In the genomic region with DNA sequence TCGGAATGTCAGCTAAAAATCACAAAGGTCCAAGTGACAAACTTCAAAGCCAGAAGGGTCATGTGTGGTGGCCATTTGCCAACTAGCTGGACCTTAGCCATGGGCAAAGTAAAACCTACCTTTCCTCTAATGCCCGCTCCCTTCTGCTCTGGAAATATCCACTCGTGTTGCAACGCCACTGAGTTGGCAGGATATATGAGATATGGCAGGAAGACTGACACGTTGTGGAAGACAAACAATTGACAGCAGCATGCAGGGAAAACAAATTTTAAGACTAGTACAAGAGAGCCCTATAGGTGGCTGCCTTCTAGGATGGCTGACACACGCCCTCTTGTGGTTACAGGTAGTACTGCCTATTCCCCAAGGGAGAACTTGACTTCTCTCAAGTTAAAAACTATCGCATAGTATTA, we compare ENCODE assay signal across 10 mouse cellular contexts. TPM values are rescaled to one million over a fixed set of nuclear protein-coding genes. Genes with fewer than 3 reads are reported as not detected.
DNase-seq lines count a peak whose midpoint lies in the region; ATAC-seq and TF ChIP-seq lines count a peak whose summit lies in the region.
"Had no signal": no experiment of that assay in that cellular context is flagged by ENCODE, and none has a peak within 500 bp of the region (broad histone marks: within the 10 kb centered on the region; RNA-seq: fewer than 3 reads in every experiment).

No protein-coding gene starts in this region.

- no peak overlapping the region for H3K4me2 ChIP-seq in intestine, postnatal 0 days (replicated peaks; ENCODE audit: low read depth)
- H3K4me2 ChIP-seq in limb, embryonic 11.5 days (ENCODE audit: low read depth, severe bottlenecking): no peak overlapping the region
- no peak overlapping the region for H3K4me2 ChIP-seq in midbrain, embryonic 16.5 days (ENCODE audit: low read length)
- H3K4me2 ChIP-seq: embryonic facial prominence, embryonic 15.5 days had no signal

- H3K9ac ChIP-seq in intestine, postnatal 0 days (ENCODE audit: low read depth, low read length): no peak overlapping the region
- no peak overlapping the region for H3K9ac ChIP-seq in limb, embryonic 11.5 days (ENCODE audit: low read length)
- no peak overlapping the region for H3K9ac ChIP-seq in midbrain, embryonic 16.5 days (ENCODE audit: low read depth, low read length)
- H3K9ac ChIP-seq: embryonic facial prominence, embryonic 15.5 days had no signal

- peak; percentile 31; the same call in 1 of the 2 replicates for ATAC-seq in intestine, postnatal 0 days
- ATAC-seq in limb, embryonic 11.5 days (ENCODE audit: insufficient number of reproducible peaks, low FRiP score, low TSS enrichment, low read depth): peak; percentile 72; the same call in 1 of the 2 replicates
- ATAC-seq in midbrain, embryonic 16.5 days: peak; percentile 76

- H3K27ac ChIP-seq in spleen, adult 2 months (ENCODE audit: insufficient read depth, low read length): no peak overlapping the region
- no peak overlapping the region for H3K27ac ChIP-seq in intestine, postnatal 0 days (ENCODE audit: low read depth, low read length)
- H3K27ac ChIP-seq in limb, embryonic 11.5 days (replicated peaks; ENCODE audit: low read depth, low read length): no peak overlapping the region
- H3K27ac ChIP-seq in midbrain, embryonic 16.5 days (ENCODE audit: low read length): no peak overlapping the region
- H3K27ac ChIP-seq: embryonic facial prominence, embryonic 15.5 days had no signal

- no peak overlapping the region for H3K4me3 ChIP-seq in spleen, adult 2 months (ENCODE audit: extremely low read depth, insufficient read depth, insufficient read length)
- H3K4me3 ChIP-seq in intestine, postnatal 0 days (ENCODE audit: low read depth, low read length): no peak overlapping the region
- no peak overlapping the region for H3K4me3 ChIP-seq in limb, embryonic 11.5 days (ENCODE audit: low read depth, low read length)
- no peak overlapping the region for H3K4me3 ChIP-seq in midbrain, embryonic 16.5 days (ENCODE audit: low read depth, low read length)
- H3K4me3 ChIP-seq: embryonic facial prominence, embryonic 15.5 days had no signal

- peak; percentile 10; the same call in 1 of the 2 replicates for TF ChIP-seq CTCF in spleen, adult 2 months (IDR thresholded peaks at IDR 0.05; ENCODE audit: extremely low read depth, insufficient read depth, insufficient read length, insufficient replicate concordance)
- TF ChIP-seq CTCF in intestine, postnatal 0 days (IDR thresholded peaks at IDR 0.05; ENCODE audit: low read depth): peak; percentile 94

- no peaks in the 10 kb centered on the region for H3K27me3 ChIP-seq in spleen, adult 2 months (ENCODE audit: control insufficient read depth, insufficient read depth, low read length)
- H3K27me3 ChIP-seq in intestine, postnatal 0 days (replicated peaks; ENCODE audit: control insufficient read depth, insufficient read depth, low read length): 0 out of 2 replicates have a peak, but pooled peaks cover 3% of the 10 kb centered on the region
- no peaks in the 10 kb centered on the region for H3K27me3 ChIP-seq in limb, embryonic 11.5 days (ENCODE audit: control insufficient read depth, insufficient read depth, low read length)
- H3K27me3 ChIP-seq in midbrain, embryonic 16.5 days (ENCODE audit: control insufficient read depth, insufficient read depth, low read depth, low read length): no peaks in the 10 kb centered on the region
- H3K27me3 ChIP-seq: embryonic facial prominence, embryonic 15.5 days had no signal

- no peaks in the 10 kb centered on the region for H3K9me3 ChIP-seq in intestine, postnatal 0 days (ENCODE audit: control insufficient read depth)
- H3K9me3 ChIP-seq in limb, embryonic 11.5 days (ENCODE audit: control insufficient read depth, low read length): no peaks in the 10 kb centered on the region
- no peaks in the 10 kb centered on the region for H3K9me3 ChIP-seq in midbrain, embryonic 16.5 days (replicated peaks; ENCODE audit: control insufficient read depth, low read length, poor library complexity, severe bottlenecking)
- H3K9me3 ChIP-seq: embryonic facial prominence, embryonic 15.5 days had no signal

- no peak for TF ChIP-seq POLR2A in spleen, adult 2 months (IDR thresholded peaks at IDR 0.05; ENCODE audit: low read depth, low read length)

- H3K36me3 ChIP-seq in spleen, adult 2 months (ENCODE audit: control insufficient read depth, insufficient read depth, low read length): no peaks in the 10 kb centered on the region
- no peaks in the 10 kb centered on the region for H3K36me3 ChIP-seq in intestine, postnatal 0 days (ENCODE audit: control insufficient read depth, insufficient read depth)
- H3K36me3 ChIP-seq in limb, embryonic 11.5 days (ENCODE audit: control insufficient read depth, insufficient read depth, low read length): no peaks in the 10 kb centered on the region
- no peaks in the 10 kb centered on the region for H3K36me3 ChIP-seq in midbrain, embryonic 16.5 days (ENCODE audit: control insufficient read depth, insufficient read depth, low read length)
- H3K36me3 ChIP-seq: embryonic facial prominence, embryonic 15.5 days had no signal

- 28% methylated on average over 7 of the region's 7 CpGs for WGBS in spleen, adult 2 months
- 32% methylated on average over 7 of the region's 7 CpGs for WGBS in intestine, postnatal 0 days
- WGBS in limb, embryonic 11.5 days: 41% methylated on average over 7 of the region's 7 CpGs
- WGBS in midbrain, embryonic 16.5 days: 39% methylated on average over 7 of the region's 7 CpGs

- H3K4me1 ChIP-seq in spleen, adult 2 months (ENCODE audit: control insufficient read depth, insufficient read depth, insufficient read length): no peaks in the 10 kb centered on the region
- no peaks in the 10 kb centered on the region for H3K4me1 ChIP-seq in intestine, postnatal 0 days (replicated peaks; ENCODE audit: control insufficient read depth, insufficient read depth, low read length)
- no peaks in the 10 kb centered on the region for H3K4me1 ChIP-seq in limb, embryonic 11.5 days (ENCODE audit: control insufficient read depth, insufficient read depth, low read length)
- no peaks in the 10 kb centered on the region; the same call in 1 of the 2 replicates for H3K4me1 ChIP-seq in midbrain, embryonic 16.5 days (ENCODE audit: control insufficient read depth, insufficient read depth, low read length)

- DNase-seq in spleen, adult 2 months (ENCODE audit: low read depth in 1 of 2, low spot score in 2 of 2): no peak
- DNase-seq in spleen, postnatal 36 days (ENCODE audit: low spot score in 2 of 2): no peak
- DNase-seq in c-Kit-positive CD71-positive TER-119-negative erythroid progenitor cells, embryonic 14.5 days (ENCODE audit: low read depth): peak; percentile 14
- peak; percentile 29 to 58 for DNase-seq in frontal cortex, postnatal 25 days (ENCODE audit: low spot score in 2 of 2)
- DNase-seq in limb, embryonic 11.5 days (ENCODE audit: low spot score): peak; percentile 76
- peak; percentile 33 for DNase-seq in urinary bladder, postnatal 25 days (ENCODE audit: low spot score)

RNA-seq across cellular contexts. Expression of gene Mepe, which starts 8.1 kb away (rescaled TPM):
- not detected in 2 replicates for polyA plus RNA-seq in spleen, adult 2 months (2012; rRNA removed)
- not detected in 2 replicates for polyA plus RNA-seq in intestine, postnatal 0 days (2015; fragmentation: Nextera tagmentation; extraction: Ambion mirVana)
- not detected in 2 replicates for polyA plus RNA-seq in limb, embryonic 11.5 days (2014; fragmentation: Nextera tagmentation; extraction: Ambion mirVana)
- polyA plus RNA-seq in midbrain, embryonic 16.5 days (2015; fragmentation: Nextera tagmentation; extraction: Ambion mirVana): not detected in 2 replicates
- polyA plus RNA-seq: neural tube, embryonic 14.5 days had no signal

RNA-seq across cellular contexts. Expression of gene Ibsp, which starts 34.3 kb away (rescaled TPM):
- polyA plus RNA-seq in spleen, adult 2 months (2012; rRNA removed): not detected in 2 replicates
- polyA plus RNA-seq in intestine, postnatal 0 days (2015; fragmentation: Nextera tagmentation; extraction: Ambion mirVana): not detected in 2 replicates
- not detected in 2 replicates for polyA plus RNA-seq in limb, embryonic 11.5 days (2014; fragmentation: Nextera tagmentation; extraction: Ambion mirVana)
- polyA plus RNA-seq in midbrain, embryonic 16.5 days (2015; fragmentation: Nextera tagmentation; extraction: Ambion mirVana): 1.0 and 9.2 TPM in 2 replicates

Comparison
In these comparisons a context has a peak if more than half of its experiments do, and no peak if none do; other contexts are left out.
1. DNase-seq: peak in c-Kit-positive CD71-positive TER-119-negative erythroid progenitor cells, embryonic 14.5 days (single experiment), frontal cortex, postnatal 25 days (2 of 2), limb, embryonic 11.5 days (single experiment) and urinary bladder, postnatal 25 days (single experiment); none in spleen, adult 2 months (0 of 2) and spleen, postnatal 36 days (0 of 2).
2. Peak in every context shown above with its lines, with median percentiles within 50 percentile points of each other: ATAC-seq.